Mouse (Mus musculus) brown adipose tissue, adult 24 weeks (tissue): ENCODE measurements around the gene Aif1. TPM values are rescaled to one million over a fixed set of nuclear protein-coding genes. Genes with fewer than 3 reads are reported as not detected.

Experiments
- H3K27ac ChIP-seq: fragments of 200-500 bp; replicated peaks from 2 replicates; pipeline ENCODE4 v1.5.1; 2012; ENCODE audit warnings: low read depth, mild to moderate bottlenecking, low read length
- H3K4me1 ChIP-seq: fragments of 200-500 bp; 2 replicates; pipeline ENCODE4 v1.6.1; 2012; ENCODE audit warnings: low read length, mixed read lengths; ENCODE audit not compliant: control insufficient read depth, insufficient read depth, insufficient read length
- H3K4me3 ChIP-seq: fragments of 200-500 bp; 2 replicates; pipeline ENCODE4 v1.5.1; 2012; ENCODE audit warnings: low read depth, mild to moderate bottlenecking, low read length, moderate library complexity; ENCODE audit not compliant: insufficient read depth
- polyA plus RNA-seq: library from polyadenylated mRNA; stranded (reverse); fragments of >200 nt; gene quantifications from 2 replicates; pipeline ENCODE4 v1.2.4, GENCODE M21; 2012; ENCODE audit not compliant: missing spikeins, insufficient read depth, insufficient read length

Aif1 gene
- polyA plus RNA-seq, 1 experiment = 10.5 TPM

- H3K27ac ChIP-seq = peak overlapping the region; percentile 56; the same call in 1 of the 2 replicates
- H3K4me3 ChIP-seq = no peak overlapping the region
- H3K4me1 ChIP-seq = peaks cover 2% of the 10 kb centered on the region; the same call in 1 of the 2 replicates
These were observed 11.5 kb upstream of the Aif1 start for GRCm38 (mm10) chr17:35187345-35187744.

- peak overlapping the region; percentile 45 for H3K4me3 ChIP-seq
- H3K27ac ChIP-seq = peak overlapping the region; percentile 63
- H3K4me1 ChIP-seq = peaks cover 2% of the 10 kb centered on the region; the same call in 1 of the 2 replicates
These were observed 10.8 kb upstream of the Aif1 start for GRCm38 (mm10) chr17:35186681-35187080.

- Histone ChIP-seq H3K4me3 (peak overlapping the region; percentile 49), H3K4me1 (peaks cover 2% of the 10 kb centered on the region; the same call in 1 of the 2 replicates), H3K27ac (peak overlapping the region; percentile 64)
These were observed 10.1 kb upstream of the Aif1 start for GRCm38 (mm10) chr17:35185639-35186611.

GRCm38 (mm10) chr17:35180093-35180492, 4.2 kb upstream of the Aif1 start:
- no peaks in the 10 kb centered on the region for H3K4me1 ChIP-seq
- H3K27ac ChIP-seq = no peak overlapping the region
- no peak overlapping the region for H3K4me3 ChIP-seq

GRCm38 (mm10) chr17:35178528-35178927, 2.7 kb upstream of the Aif1 start:
- Histone ChIP-seq H3K4me3 (no peak overlapping the region), H3K4me1 (no peaks in the 10 kb centered on the region), H3K27ac (no peak overlapping the region)

GRCm38 (mm10) chr17:35175382-35175781, 486 bp downstream of the Aif1 start:
- Histone ChIP-seq H3K4me3 (no peak overlapping the region), H3K27ac (no peak overlapping the region), H3K4me1 (no peaks in the 10 kb centered on the region)

- Histone ChIP-seq H3K27ac (no peak overlapping the region; the same call in 1 of the 2 replicates), H3K4me1 (no peaks in the 10 kb centered on the region), H3K4me3 (no peak overlapping the region)
These were observed 1.5 kb downstream of the Aif1 start for GRCm38 (mm10) chr17:35174201-35174977.

- Histone ChIP-seq H3K27ac (peak overlapping the region; percentile 31), H3K4me3 (no peak overlapping the region)
These were observed 2.5 kb downstream of the Aif1 start for GRCm38 (mm10) chr17:35173329-35173728.

GRCm38 (mm10) chr17:35172445-35173234, 3.2 kb downstream of the Aif1 start:
- peak overlapping the region; percentile 39 for H3K4me3 ChIP-seq
- peak overlapping the region; percentile 86 for H3K27ac ChIP-seq
- H3K4me1 ChIP-seq = no peaks in the 10 kb centered on the region

More at GRCm38 (mm10) chr17:35173329-35173728, 2.5 kb downstream of the Aif1 start:
- no peaks in the 10 kb centered on the region for H3K4me1 ChIP-seq

GRCm38 (mm10) chr17:35168541-35169207, 7.2 kb downstream of the Aif1 start:
- Histone ChIP-seq H3K27ac (no peak overlapping the region), H3K4me3 (no peak overlapping the region), H3K4me1 (peaks cover 3% of the 10 kb centered on the region; the same call in 1 of the 2 replicates)

- H3K27ac ChIP-seq = no peak overlapping the region
- H3K4me3 ChIP-seq = no peak overlapping the region
- peaks cover 6% of the 10 kb centered on the region for H3K4me1 ChIP-seq
These were observed 8.1 kb downstream of the Aif1 start for GRCm38 (mm10) chr17:35167794-35168193.

- no peak overlapping the region for H3K4me3 ChIP-seq
- peaks cover 13% of the 10 kb centered on the region for H3K4me1 ChIP-seq
- no peak overlapping the region for H3K27ac ChIP-seq
These were observed 9.4 kb downstream of the Aif1 start for GRCm38 (mm10) chr17:35166352-35167035.

- H3K27ac ChIP-seq = peak overlapping the region; percentile 53; the same call in 1 of the 2 replicates
- H3K4me3 ChIP-seq = peak overlapping the region; percentile 86
- H3K4me1 ChIP-seq = peaks cover 13% of the 10 kb centered on the region
These were observed 10.3 kb downstream of the Aif1 start for GRCm38 (mm10) chr17:35165451-35166155.
